Mouse (Mus musculus) heart, postnatal 0 days (tissue): Measurements from ENCODE around the gene Ms4a6c.

Experiments
- CTCF ChIP-seq: IDR thresholded peaks from 2 replicates; pipeline ENCODE4 v1.5.1; 2016; ENCODE audit warnings: antibody characterized with exemption, control low read depth, low read depth
- EP300 ChIP-seq: IDR thresholded peaks from 2 replicates; pipeline ENCODE4 v1.6.1; 2016; ENCODE audit warnings: antibody characterized with exemption, low read depth

DNA sequence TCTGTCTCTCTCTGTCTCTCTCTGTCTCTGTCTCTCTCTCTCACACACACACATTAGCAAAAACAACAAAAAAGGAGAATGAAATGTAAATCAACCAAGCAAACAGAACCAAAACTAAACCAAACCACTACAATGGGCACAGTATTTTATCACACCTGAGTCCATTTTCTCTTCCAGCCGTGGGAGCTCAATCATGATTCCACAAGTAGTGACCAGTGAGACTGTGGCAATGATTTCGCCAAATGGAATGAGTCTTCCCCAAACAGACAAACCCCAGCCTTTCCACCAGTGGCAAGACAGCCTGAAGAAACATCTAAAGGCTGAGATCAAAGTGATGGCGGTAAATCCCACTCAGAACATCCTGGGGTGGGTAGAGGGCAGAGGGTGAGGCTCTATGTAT is 51.0 kb downstream of the Ms4a6c start:
- no peak for TF ChIP-seq CTCF
- no peak for TF ChIP-seq EP300
